Mouse (Mus musculus) forebrain, embryonic 11.5 days (tissue): ENCODE measurements around the gene Eme2. TPM values are rescaled to one million over a fixed set of nuclear protein-coding genes. Genes with fewer than 3 reads are reported as not detected.

Source experiments
- ATAC-seq: fragments of 200-750 bp; cut with Nextera tagmentation; replicated peaks from 2 replicates; pipeline ENCODE4 v1.8.0; 2017; ENCODE audit warnings: moderate TSS enrichment; ENCODE audit not compliant: low FRiP score
- DNase-seq: peaks from one replicate; pipeline ENCODE4 v3.0.0-alpha.2; 2017; ENCODE audit warnings: low spot score
- H3K27ac ChIP-seq: fragments of 300-500 bp; sonication (generic); 2 replicates; pipeline ENCODE4 v1.5.1; 2014; ENCODE audit warnings: low read depth, low read length
- H3K27me3 ChIP-seq: fragments of 300-500 bp; sonication (generic); 2 replicates; pipeline ENCODE4 v1.6.1; 2014; ENCODE audit warnings: mild to moderate bottlenecking, low read length, mixed read lengths; ENCODE audit not compliant: control insufficient read depth, insufficient read depth
- H3K36me3 ChIP-seq: fragments of 300-500 bp; sonication (generic); 2 replicates; pipeline ENCODE4 v1.6.1; 2014; ENCODE audit warnings: mild to moderate bottlenecking, low read length, moderate library complexity, mixed read lengths; ENCODE audit not compliant: control insufficient read depth, insufficient read depth
- H3K4me1 ChIP-seq: fragments of 300-500 bp; sonication (generic); replicated peaks from 2 replicates; pipeline ENCODE4 v1.6.1; 2014; ENCODE audit warnings: low read length, mixed read lengths; ENCODE audit not compliant: control insufficient read depth, insufficient read depth
- H3K4me2 ChIP-seq: fragments of 300-500 bp; sonication (generic); 2 replicates; pipeline ENCODE4 v1.6.1; 2014; ENCODE audit warnings: low read depth, mild to moderate bottlenecking, low read length, moderate library complexity, mixed read lengths; ENCODE audit not compliant: severe bottlenecking
- H3K4me3 ChIP-seq: fragments of 300-500 bp; sonication (generic); 2 replicates; pipeline ENCODE4 v1.5.1; 2014; ENCODE audit warnings: low read depth, low read length
- H3K9ac ChIP-seq: fragments of 300-500 bp; sonication (generic); 2 replicates; pipeline ENCODE4 v1.6.1; 2014; ENCODE audit warnings: low read length
- H3K9me3 ChIP-seq: fragments of 300-500 bp; sonication (generic); 2 replicates; pipeline ENCODE4 v1.6.1; 2016; ENCODE audit warnings: low read length, mixed read lengths; ENCODE audit not compliant: control insufficient read depth
- WGBS: fragments of 180-500 bp; shearing (Covaris S2); extraction: QIAGEN DNeasy Blood & Tissue Kit; methylation state at CpG from one replicate; pipeline ENCODE4 v1.1.7; 2014; 5-methylcytosine and 5-hydroxymethylcytosine counted together
- polyA plus RNA-seq: library from polyadenylated mRNA; unstranded; fragments of >200 nt; fragmentation: Nextera tagmentation; extraction: Ambion mirVana; gene quantifications from 2 replicates; pipeline ENCODE4 v1.2.1, GENCODE M21; 2014

Eme2 gene
- polyA plus RNA-seq, 1 experiment from 2014 or later: 31.2 TPM

DNA sequence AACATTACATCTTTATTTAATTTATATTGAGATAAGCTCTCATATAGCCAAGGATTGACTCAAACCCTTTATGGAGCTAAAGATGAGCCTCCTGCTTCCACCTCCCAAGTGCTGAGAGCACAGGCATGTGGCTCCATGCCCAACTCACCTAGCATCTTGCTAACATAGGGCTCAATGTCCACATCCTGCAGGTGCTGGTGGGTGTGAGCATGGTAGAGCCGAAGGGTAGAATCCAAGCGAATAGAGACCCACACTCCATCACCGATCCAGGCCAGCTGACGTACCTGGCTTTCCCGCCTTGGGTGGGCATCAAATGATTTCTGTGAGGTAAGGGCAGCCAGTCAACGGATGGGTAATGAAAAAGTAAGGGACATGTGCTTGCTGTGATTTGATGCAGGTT is 5.1 kb upstream of the Eme2 start:
- no peaks in the 10 kb centered on the region for H3K27me3 ChIP-seq
- peaks cover 26% of the 10 kb centered on the region for H3K36me3 ChIP-seq
- WGBS: 90% methylated on average over 6 of the region's 6 CpGs
- H3K9me3 ChIP-seq: no peaks in the 10 kb centered on the region
- H3K4me2 ChIP-seq: no peak overlapping the region
- no peak overlapping the region for H3K27ac ChIP-seq
- peaks cover 14% of the 10 kb centered on the region; the same call in 1 of the 2 replicates for H3K4me1 ChIP-seq
- DNase-seq (no peak), ATAC-seq (no peak)
- H3K4me3 ChIP-seq: no peak overlapping the region
- H3K9ac ChIP-seq: no peak overlapping the region

GRCm38 (mm10) chr17:24899153-24899552 is 4.3 kb upstream of the Eme2 start:
- WGBS: 88% methylated on average over 5 of the region's 5 CpGs
- Histone ChIP-seq H3K4me3 (no peak overlapping the region), H3K27me3 (no peaks in the 10 kb centered on the region), H3K4me1 (peaks cover 15% of the 10 kb centered on the region), H3K27ac (no peak overlapping the region), H3K4me2 (no peak overlapping the region), H3K9ac (no peak overlapping the region), H3K36me3 (peaks cover 23% of the 10 kb centered on the region), H3K9me3 (no peaks in the 10 kb centered on the region)
- no peak for DNase-seq
- ATAC-seq: no peak

DNA sequence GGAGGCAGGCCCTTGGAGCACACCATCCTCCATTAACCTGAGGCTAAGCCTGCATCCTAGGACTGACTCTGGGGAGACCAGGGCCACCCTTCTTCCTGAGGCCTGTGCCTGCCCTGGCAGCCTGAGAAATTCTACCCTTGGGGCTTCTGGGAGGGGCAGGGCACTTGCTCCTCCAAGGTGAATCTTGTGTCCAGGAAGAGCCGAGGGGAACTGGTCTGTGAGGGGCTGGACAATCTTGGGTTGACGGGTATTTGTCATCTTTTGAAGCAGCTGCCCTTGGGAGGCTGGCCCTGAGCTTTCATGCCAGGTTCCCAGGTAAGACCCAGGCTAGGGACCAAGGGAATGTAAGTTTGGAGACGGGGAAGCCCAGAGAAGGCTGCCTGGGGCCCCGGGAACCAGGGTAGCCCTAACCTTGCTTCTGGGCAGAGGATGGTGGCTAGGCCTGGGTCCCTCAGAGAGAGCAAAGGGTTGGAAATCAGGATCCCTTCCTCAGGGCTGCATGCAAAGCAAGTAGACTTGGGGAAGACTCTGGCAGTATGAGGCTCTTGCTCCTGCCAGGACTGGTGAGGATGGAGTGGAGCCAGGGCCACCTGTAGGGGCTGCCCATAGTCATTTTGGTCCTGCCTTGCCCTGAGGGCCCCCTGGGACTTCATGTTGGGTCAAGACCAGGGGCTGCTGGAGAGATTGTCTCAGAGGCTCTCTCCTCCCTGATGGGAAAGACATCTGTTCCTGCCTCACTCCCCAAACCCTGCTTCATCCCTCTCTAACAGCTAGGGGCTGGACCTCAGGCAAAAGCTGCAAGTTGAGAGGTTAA is 3.4 kb upstream of the Eme2 start:
- peaks cover 20% of the 10 kb centered on the region for H3K4me1 ChIP-seq

GRCm38 (mm10) chr17:24897600-24897999 is 2.7 kb upstream of the Eme2 start:
- peaks cover 20% of the 10 kb centered on the region for H3K4me1 ChIP-seq
- H3K36me3 ChIP-seq: peaks cover 14% of the 10 kb centered on the region
- ATAC-seq (no peak), DNase-seq (no peak)
- H3K27ac ChIP-seq: no peak overlapping the region
- H3K9me3 ChIP-seq: no peaks in the 10 kb centered on the region
- H3K4me2 ChIP-seq: 0 out of 2 replicates have a peak overlapping the region, but pooled peaks have one; percentile 98
- no peaks in the 10 kb centered on the region for H3K27me3 ChIP-seq
- H3K9ac ChIP-seq: peak overlapping the region; percentile 88; the same call in 1 of the 2 replicates
- 87% methylated on average over 4 of the region's 4 CpGs for WGBS
- H3K4me3 ChIP-seq: peak overlapping the region; percentile 86

More for the DNA sequence above, 3.4 kb upstream of the Eme2 start:
- H3K4me3 ChIP-seq: no peak overlapping the region
- H3K27ac ChIP-seq: no peak overlapping the region
- peak overlapping the region; percentile 23; the same call in 1 of the 2 replicates for H3K9ac ChIP-seq
- H3K36me3 ChIP-seq: peaks cover 20% of the 10 kb centered on the region
- no peaks in the 10 kb centered on the region for H3K27me3 ChIP-seq
- DNase-seq (no peak), ATAC-seq (no peak)
- no peaks in the 10 kb centered on the region for H3K9me3 ChIP-seq
- 75% methylated on average over 4 of the region's 4 CpGs for WGBS
- no peak overlapping the region for H3K4me2 ChIP-seq

GRCm38 (mm10) chr17:24896993-24897269 is 2.0 kb upstream of the Eme2 start:
- WGBS: 36% methylated on average over 11 of the region's 11 CpGs
- Histone ChIP-seq H3K27ac (no peak overlapping the region), H3K36me3 (peaks cover 17% of the 10 kb centered on the region), H3K4me1 (peaks cover 20% of the 10 kb centered on the region), H3K9ac (peak overlapping the region; percentile 88), H3K9me3 (no peaks in the 10 kb centered on the region), H3K4me3 (peak overlapping the region; percentile 86), H3K4me2 (peak overlapping the region; percentile 98), H3K27me3 (no peaks in the 10 kb centered on the region)
- ATAC-seq: no peak
- DNase-seq: no peak

DNA sequence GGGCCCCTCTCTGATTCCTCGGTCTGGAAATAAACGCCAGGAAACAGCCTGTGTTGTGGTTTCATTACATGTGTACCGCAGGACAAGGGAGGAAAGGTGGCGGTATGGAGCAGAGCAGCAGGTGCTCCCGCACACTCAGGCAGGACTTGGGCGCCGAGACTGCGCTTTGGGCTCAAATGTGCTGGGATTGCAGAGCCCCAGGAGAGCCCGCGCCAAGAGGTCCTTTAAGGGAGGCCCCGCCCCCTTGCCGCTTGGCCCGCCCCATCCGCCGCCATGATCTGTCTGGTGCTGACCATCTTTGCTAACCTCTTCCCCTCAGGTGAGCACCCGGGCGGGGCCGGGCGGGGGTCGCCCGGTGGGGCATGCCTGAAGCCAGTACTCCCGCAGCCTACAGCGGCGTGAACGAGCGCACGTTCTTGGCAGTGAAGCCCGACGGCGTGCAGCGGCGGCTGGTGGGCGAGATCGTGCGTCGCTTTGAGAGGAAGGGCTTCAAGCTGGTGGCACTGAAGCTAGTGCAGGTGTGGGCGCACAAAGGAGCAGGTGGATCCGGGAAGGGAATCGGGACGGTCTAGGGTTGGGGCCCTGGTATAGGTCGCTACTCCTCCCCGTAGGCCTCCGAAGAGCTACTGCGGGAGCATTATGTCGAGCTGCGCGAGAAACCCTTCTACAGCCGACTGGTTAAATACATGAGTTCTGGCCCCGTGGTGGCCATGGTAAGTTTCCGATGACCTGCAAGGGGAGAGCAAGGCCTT is 1.5 kb upstream of the Eme2 start, which contains the start of gene Nme3:
Gene Nme3 (plus strand): TSS at position 260 of the 752 bp plus-strand sequence.
- ATAC-seq: peak; percentile 82
- peaks cover 20% of the 10 kb centered on the region for H3K4me1 ChIP-seq
- H3K4me3 ChIP-seq: peak within 1 kb of the TSS; percentile 86
- peak within 1 kb of the TSS; percentile 88 for H3K9ac ChIP-seq
- peak within 1 kb of the TSS; percentile 72; the same call in 1 of the 2 replicates for H3K27ac ChIP-seq
- no peaks in the 10 kb centered on the region for H3K9me3 ChIP-seq
- under 1% methylated on average over 50 of the region's 50 CpGs for WGBS
- H3K27me3 ChIP-seq: no peaks in the 10 kb centered on the region
- peaks cover 13% of the 10 kb centered on the region for H3K36me3 ChIP-seq
- DNase-seq: peak; percentile 87
- peak within 1 kb of the TSS; percentile 98 for H3K4me2 ChIP-seq

DNA sequence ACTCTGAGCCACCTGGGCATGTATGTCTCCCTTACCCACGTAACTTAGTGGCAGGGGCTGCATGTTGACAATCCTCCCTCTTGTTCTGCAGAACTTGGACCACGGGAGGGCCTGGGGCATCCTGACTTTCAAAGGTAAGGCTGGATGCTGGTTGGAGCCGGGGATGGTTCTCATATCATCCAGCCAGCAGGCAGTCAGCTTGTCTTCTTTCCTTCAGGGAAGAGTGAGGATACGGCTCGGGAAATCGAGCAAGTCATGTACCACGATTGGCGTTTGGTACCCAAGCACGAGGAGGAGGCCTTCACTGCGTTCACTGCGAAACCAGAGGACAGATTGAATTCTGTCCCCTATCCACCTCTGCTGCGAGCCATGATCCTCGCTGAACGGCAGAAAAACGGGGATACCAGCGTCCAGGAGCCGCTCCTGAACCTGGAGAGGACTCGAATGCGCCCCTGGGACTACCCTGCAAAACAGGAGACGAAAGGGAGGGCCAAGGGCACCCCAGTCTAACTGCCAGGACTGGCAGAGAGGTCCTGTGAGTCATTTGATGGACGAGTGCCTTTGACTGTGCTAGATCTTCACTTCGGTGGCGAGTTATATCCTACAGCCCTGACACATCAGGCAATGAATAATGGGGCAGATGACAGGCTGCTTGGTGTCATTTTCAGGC is 819 bp upstream of the Eme2 start:
- DNase-seq (no peak), ATAC-seq (no peak)
- peak overlapping the region; percentile 88 for H3K9ac ChIP-seq
- no peaks in the 10 kb centered on the region for H3K27me3 ChIP-seq
- peak overlapping the region; percentile 98 for H3K4me2 ChIP-seq
- H3K4me1 ChIP-seq: peaks cover 20% of the 10 kb centered on the region
- H3K9me3 ChIP-seq: no peaks in the 10 kb centered on the region
- H3K27ac ChIP-seq: 0 out of 2 replicates have a peak overlapping the region, but pooled peaks have one; percentile 72
- peaks cover 15% of the 10 kb centered on the region for H3K36me3 ChIP-seq
- 14% methylated on average over 23 of the region's 23 CpGs for WGBS
- H3K4me3 ChIP-seq: peak overlapping the region; percentile 86
